Mouse (Mus musculus) ES-Bruce4 (cell line): Measurements from ENCODE around the gene Tmem88b.

ENCODE experiments used
- CTCF ChIP-seq: IDR thresholded peaks from one replicate; pipeline ENCODE4 v1.8.1; 2011; ENCODE audit warnings: low read depth, low read length
- POLR2A ChIP-seq: IDR thresholded peaks from one replicate; pipeline ENCODE4 v1.8.1; 2011; ENCODE audit warnings: low read length; ENCODE audit not compliant: insufficient read depth

GRCm38 (mm10) chr4:155823443-155823842 is 37.8 kb upstream of the Tmem88b start:
- TF ChIP-seq CTCF (no peak), POLR2A (no peak)
